Mouse (Mus musculus) ovary, adult 10 weeks (tissue): ENCODE measurements around the gene Thsd7b. TPM values are rescaled to one million over a fixed set of nuclear protein-coding genes. Genes with fewer than 3 reads are reported as not detected.

Experiments used
- polyA plus RNA-seq: library from polyadenylated mRNA; stranded (reverse); fragments of 350-450 nt; fragmentation: Illumina TruSeq; extraction: RNeasy Lipid Tissue Mini Kit (QIAGEN cat#74804); gene quantifications from one replicate; pipeline ENCODE4 v1.2.3, GENCODE M21; 2014

Gene Thsd7b
- polyA plus RNA-seq: 1.9 TPM

DNA sequence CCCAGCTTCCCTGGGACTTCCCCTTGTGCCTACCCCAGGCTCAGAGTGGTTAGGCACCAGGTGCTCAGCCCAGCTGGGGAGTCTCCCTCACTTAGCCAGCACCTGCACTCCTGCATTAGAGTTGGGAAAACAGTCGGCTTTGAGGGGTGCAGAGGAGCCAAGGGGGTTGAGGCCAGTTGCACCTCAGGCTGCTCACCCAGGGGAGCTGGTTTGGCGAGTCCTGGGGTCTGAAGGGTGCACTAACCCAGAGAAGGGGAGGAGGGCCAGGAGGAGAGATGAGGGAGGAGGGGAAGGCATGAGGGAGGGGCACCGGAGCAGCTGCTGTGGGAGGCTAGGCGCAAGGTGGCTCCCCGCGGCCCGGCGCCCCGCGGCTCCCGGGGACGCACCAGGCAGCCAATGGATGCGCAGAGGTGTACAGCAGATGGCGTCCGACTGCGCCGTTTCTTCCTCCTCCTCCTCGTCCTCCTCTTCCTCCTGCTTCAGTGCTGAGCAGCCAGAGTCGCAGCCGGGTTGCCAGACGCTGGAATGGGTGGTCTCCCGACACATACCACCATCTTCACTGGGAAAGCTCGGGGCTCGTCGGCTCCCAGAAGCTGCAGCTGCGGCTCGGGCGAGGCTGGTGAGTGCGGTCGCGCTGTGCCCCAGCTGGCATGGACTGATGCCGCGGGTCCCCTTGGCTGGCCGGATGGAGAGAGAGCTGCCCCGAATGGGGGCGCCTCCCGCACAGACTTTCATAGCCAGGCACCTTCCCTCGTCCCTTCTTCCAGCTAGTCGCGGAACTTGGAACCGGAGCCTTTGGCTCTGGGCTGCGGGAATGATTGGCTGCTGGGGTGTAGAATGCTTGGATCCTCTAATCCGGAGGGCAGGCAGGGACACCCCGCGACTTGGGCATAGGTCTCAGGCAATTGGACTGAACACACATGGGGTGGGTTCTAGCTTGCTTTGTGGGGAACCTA, at the start of gene Thsd7b:
Thsd7b (plus strand) TSS at position 321 of the 956 bp plus-strand sequence.

